Mouse (Mus musculus) brain, embryonic 14.5 days (tissue): ENCODE data around the gene Stra8.

Experiments used
- CTCF ChIP-seq: fragments of 200-500 bp; IDR thresholded peaks from 2 replicates; pipeline ENCODE4 v1.5.1; 2012; ENCODE audit warnings: inconsistent platforms, mild to moderate bottlenecking, moderate library complexity, borderline replicate concordance; ENCODE audit not compliant: insufficient read depth, insufficient read length; ENCODE audit errors: extremely low read depth
- POLR2A ChIP-seq: fragments of 200-500 bp; IDR thresholded peaks from 2 replicates; pipeline ENCODE4 v1.6.1; 2012; ENCODE audit warnings: mild to moderate bottlenecking, inconsistent platforms, borderline replicate concordance; ENCODE audit not compliant: poor library complexity, insufficient read depth, insufficient read length, severe bottlenecking; ENCODE audit errors: extremely low read depth

- TF ChIP-seq CTCF = no peak
- TF ChIP-seq POLR2A = no peak
Measured at GRCm38 (mm10) chr6:34903441-34903840, 16.5 kb upstream of the Stra8 start.
